12 mouse cellular contexts compared by ENCODE assay signal in the genomic region with DNA sequence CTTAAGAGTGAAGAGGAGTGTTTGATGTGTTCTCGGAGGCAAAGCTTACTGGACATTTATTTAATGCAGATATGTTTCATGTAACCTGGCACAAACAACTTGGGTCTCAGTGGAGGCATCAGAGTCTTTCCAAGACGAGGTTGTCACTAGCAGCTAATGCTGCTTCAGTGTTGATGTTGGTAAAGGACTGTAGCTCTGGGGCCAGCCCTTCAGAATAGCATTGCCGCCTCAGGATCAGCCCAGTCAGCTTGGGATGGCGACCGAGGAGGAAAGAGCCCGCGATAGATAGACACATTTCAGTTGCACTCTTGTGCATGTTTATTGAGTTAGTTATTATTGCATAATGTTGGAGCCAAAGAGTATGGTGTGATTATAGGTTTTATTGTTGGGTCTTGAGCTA.
DNase-seq lines count a peak whose midpoint lies in the region; ATAC-seq and TF ChIP-seq lines count a peak whose summit lies in the region.
"Had no signal": no experiment of that assay in that cellular context is flagged by ENCODE, and none has a peak within 500 bp of the region (broad histone marks: within the 10 kb centered on the region; RNA-seq: fewer than 3 reads in every experiment).

No protein-coding gene starts in this region.

- H3K27ac ChIP-seq in heart, embryonic 15.5 days, result peak overlapping the region; percentile 40
- peak overlapping the region; percentile 30 for H3K27ac ChIP-seq in midbrain, embryonic 12.5 days (replicated peaks)
- no peak overlapping the region for H3K27ac ChIP-seq in midbrain, embryonic 10.5 days (replicated peaks)
- H3K27ac ChIP-seq in limb, embryonic 10.5 days, result peak overlapping the region; percentile 72; the same call in 1 of the 2 replicates
- H3K27ac ChIP-seq in stomach, postnatal 0 days (replicated peaks), result 0 out of 2 replicates have a peak overlapping the region, but pooled peaks have one; percentile 13
- H3K27ac ChIP-seq: heart, adult 2 months had no signal

- no peak for ATAC-seq in heart, embryonic 15.5 days (replicated peaks; ENCODE audit: insufficient number of reproducible peaks, insufficient read depth, low FRiP score, low read depth)
- no peak for ATAC-seq in midbrain, embryonic 12.5 days (ENCODE audit: low FRiP score, low read depth)
- no peak for ATAC-seq in stomach, postnatal 0 days (ENCODE audit: low FRiP score, low TSS enrichment)
- ATAC-seq in activated CD4-positive, CD25-positive, alpha-beta regulatory T cell, adult 4 months, result no peak

- H3K4me3 ChIP-seq in heart, embryonic 15.5 days, result no peak overlapping the region
- H3K4me3 ChIP-seq in midbrain, embryonic 12.5 days, result no peak overlapping the region
- H3K4me3 ChIP-seq in midbrain, embryonic 10.5 days, result no peak overlapping the region
- H3K4me3 ChIP-seq in limb, embryonic 10.5 days, result no peak overlapping the region
- H3K4me3 ChIP-seq in stomach, postnatal 0 days (ENCODE audit: low read depth, low read length), result no peak overlapping the region
- H3K4me3 ChIP-seq: heart, adult 2 months; myocyte had no signal

- peaks cover 50% of the 10 kb centered on the region for H3K4me1 ChIP-seq in heart, embryonic 15.5 days (replicated peaks)
- H3K4me1 ChIP-seq in midbrain, embryonic 12.5 days, result peaks cover 44% of the 10 kb centered on the region
- peaks cover 52% of the 10 kb centered on the region for H3K4me1 ChIP-seq in midbrain, embryonic 10.5 days
- H3K4me1 ChIP-seq in limb, embryonic 10.5 days, result peaks cover 57% of the 10 kb centered on the region
- peaks cover 14% of the 10 kb centered on the region for H3K4me1 ChIP-seq in stomach, postnatal 0 days (replicated peaks; ENCODE audit: control insufficient read depth, insufficient read depth)

- no peak overlapping the region for H3K9ac ChIP-seq in heart, embryonic 15.5 days
- H3K9ac ChIP-seq in midbrain, embryonic 12.5 days (replicated peaks), result no peak overlapping the region
- H3K9ac ChIP-seq in stomach, postnatal 0 days (ENCODE audit: low read length), result no peak overlapping the region

- no peaks in the 10 kb centered on the region for H3K9me3 ChIP-seq in heart, embryonic 15.5 days (replicated peaks)
- H3K9me3 ChIP-seq in midbrain, embryonic 12.5 days, result no peaks in the 10 kb centered on the region
- peaks cover 5% of the 10 kb centered on the region; the same call in 1 of the 2 replicates for H3K9me3 ChIP-seq in midbrain, embryonic 10.5 days (replicated peaks)
- no peaks in the 10 kb centered on the region for H3K9me3 ChIP-seq in limb, embryonic 10.5 days (replicated peaks)
- 0 out of 2 replicates have a peak, but pooled peaks cover 2% of the 10 kb centered on the region for H3K9me3 ChIP-seq in stomach, postnatal 0 days (ENCODE audit: control insufficient read depth, low read length)

- no peak overlapping the region for H3K4me2 ChIP-seq in heart, embryonic 15.5 days
- no peak overlapping the region for H3K4me2 ChIP-seq in midbrain, embryonic 12.5 days (replicated peaks)
- no peak overlapping the region for H3K4me2 ChIP-seq in stomach, postnatal 0 days (replicated peaks; ENCODE audit: low read depth)

- no peak for DNase-seq in heart, postnatal 14 days
- DNase-seq in midbrain, embryonic 10.5 days (ENCODE audit: low spot score), result no peak
- no peak for DNase-seq in limb, embryonic 10.5 days (ENCODE audit: low spot score)
- DNase-seq in stomach, postnatal 0 days (ENCODE audit: low spot score), result no peak
- DNase-seq in right cerebral cortex, postnatal 25 days, result no peak
- DNase-seq: kidney, adult 8-10 months; thymus, postnatal 14 days had no signal

- no peak for TF ChIP-seq EP300 in stomach, postnatal 0 days (optimal IDR thresholded peaks at IDR 0.05)

- 68% methylated on average over 7 of the region's 7 CpGs for WGBS in heart, embryonic 15.5 days
- 69% methylated on average over 7 of the region's 7 CpGs for WGBS in midbrain, embryonic 12.5 days
- WGBS in midbrain, embryonic 10.5 days, result 80% methylated on average over 7 of the region's 7 CpGs
- 83% methylated on average over 7 of the region's 7 CpGs for WGBS in limb, embryonic 10.5 days
- WGBS in stomach, postnatal 0 days, result 64% methylated on average over 7 of the region's 7 CpGs

- intact Hi-C loops in heart, postnatal 14 days (cut with DNase I), result no loop called here

- no peaks in the 10 kb centered on the region for H3K27me3 ChIP-seq in heart, embryonic 15.5 days
- H3K27me3 ChIP-seq in midbrain, embryonic 12.5 days, result no peaks in the 10 kb centered on the region
- no peaks in the 10 kb centered on the region for H3K27me3 ChIP-seq in midbrain, embryonic 10.5 days (ENCODE audit: low read depth, poor library complexity, severe bottlenecking)
- H3K27me3 ChIP-seq in limb, embryonic 10.5 days (ENCODE audit: low read depth, poor library complexity, severe bottlenecking), result no peaks in the 10 kb centered on the region
- no peaks in the 10 kb centered on the region for H3K27me3 ChIP-seq in stomach, postnatal 0 days (ENCODE audit: control insufficient read depth, insufficient read depth, low read length)

- no peak for TF ChIP-seq CTCF in stomach, postnatal 0 days (IDR thresholded peaks at IDR 0.05; ENCODE audit: low read depth)

- no peaks in the 10 kb centered on the region for H3K36me3 ChIP-seq in heart, embryonic 15.5 days
- H3K36me3 ChIP-seq in midbrain, embryonic 12.5 days, result no peaks in the 10 kb centered on the region
- peaks cover 14% of the 10 kb centered on the region for H3K36me3 ChIP-seq in midbrain, embryonic 10.5 days
- H3K36me3 ChIP-seq in limb, embryonic 10.5 days, result peaks cover 6% of the 10 kb centered on the region; the same call in 1 of the 2 replicates
- H3K36me3 ChIP-seq in stomach, postnatal 0 days (ENCODE audit: control insufficient read depth, insufficient read depth, low read length), result no peaks in the 10 kb centered on the region
